Mouse (Mus musculus): ENCODE data around the gene Fam219a. TPM values are rescaled to one million over a fixed set of nuclear protein-coding genes. Genes with fewer than 3 reads are reported as not detected.
A peak's percentile ranks its signal among the peaks of the same experiment; 100 is the strongest.

Gene Fam219a
- 10 to 100 TPM; 20.1 to 24.4 TPM for total RNA-seq (2021)
- long read RNA-seq, experiment 1, transcript Fam219a-203 (6 exons, 3,357 nt) = major isoform, 8 of 13 reads
- long read RNA-seq, experiment 1, partial matches to known transcripts = 0 of 13 reads
- long read RNA-seq, experiment 1, other reads (novel, unspliced or antisense) = 4 of 13 reads
- long read RNA-seq, experiment 2, transcript Fam219a-203 (6 exons, 3,357 nt) = major isoform, 10 of 16 reads
- long read RNA-seq, experiment 2, partial matches to known transcripts = 0 of 16 reads
- long read RNA-seq, experiment 2, other reads (novel, unspliced or antisense) = 5 of 16 reads

- peak; percentile 95 to 98 for DNase-seq (ENCODE audit: low spot score in 2 of 2)
These were observed at the start of gene Fam219a, which contains the start of gene Dnaic1 for GRCm38 (mm10) chr4:41569411-41569885. Gene Fam219a (minus strand): TSS chr4:41569538. Gene Dnaic1 (plus strand): TSS chr4:41569775.

GRCm38 (mm10) chr4:41615661-41616599, 46.6 kb upstream of the Fam219a start:
- no peak for DNase-seq (ENCODE audit: low spot score in 2 of 2)

GRCm38 (mm10) chr4:41614156-41614555, 44.8 kb upstream of the Fam219a start:
- peak; percentile 82 to 86 for DNase-seq (ENCODE audit: low spot score in 2 of 2)

GRCm38 (mm10) chr4:41612166-41612565, 42.8 kb upstream of the Fam219a start:
- DNase-seq (ENCODE audit: low spot score in 2 of 2) = no peak

- no peak for DNase-seq (ENCODE audit: low spot score in 2 of 2)
These were observed 41.2 kb upstream of the Fam219a start for GRCm38 (mm10) chr4:41610594-41610980.

GRCm38 (mm10) chr4:41609681-41610593, 40.6 kb upstream of the Fam219a start:
- no peak for DNase-seq (ENCODE audit: low spot score in 2 of 2)

GRCm38 (mm10) chr4:41606784-41607183, 37.4 kb upstream of the Fam219a start:
- DNase-seq (ENCODE audit: low spot score in 2 of 2) = peak in 1 of 2 experiments; percentile 70

GRCm38 (mm10) chr4:41604476-41605396, 35.4 kb upstream of the Fam219a start:
- no peak for DNase-seq (ENCODE audit: low spot score in 2 of 2)

GRCm38 (mm10) chr4:41602818-41603217, 33.5 kb upstream of the Fam219a start:
- DNase-seq (ENCODE audit: low spot score in 2 of 2) = no peak

GRCm38 (mm10) chr4:41583353-41583752, 14.0 kb upstream of the Fam219a start:
- DNase-seq (ENCODE audit: low spot score in 2 of 2) = no peak

GRCm38 (mm10) chr4:41575914-41576313, 6.6 kb upstream of the Fam219a start:
- no peak for DNase-seq (ENCODE audit: low spot score in 2 of 2)

- DNase-seq (ENCODE audit: low spot score in 2 of 2) = no peak
These were observed 4.2 kb upstream of the Fam219a start for GRCm38 (mm10) chr4:41573492-41573891.

GRCm38 (mm10) chr4:41571490-41571889, 2.2 kb upstream of the Fam219a start:
- no peak for DNase-seq (ENCODE audit: low spot score in 2 of 2)

GRCm38 (mm10) chr4:41568682-41569410, 492 bp downstream of the Fam219a start:
- peak; percentile 27 to 47 for DNase-seq (ENCODE audit: low spot score in 2 of 2)

- no peak for DNase-seq (ENCODE audit: low spot score in 2 of 2)
These were observed 1.1 kb downstream of the Fam219a start for GRCm38 (mm10) chr4:41568239-41568638.

- no peak for DNase-seq (ENCODE audit: low spot score in 2 of 2)
These were observed 3.2 kb downstream of the Fam219a start for GRCm38 (mm10) chr4:41566123-41566522.

GRCm38 (mm10) chr4:41563297-41563696, 6.0 kb downstream of the Fam219a start:
- DNase-seq (ENCODE audit: low spot score in 2 of 2) = no peak

GRCm38 (mm10) chr4:41557092-41557491, 12.2 kb downstream of the Fam219a start:
- no peak for DNase-seq (ENCODE audit: low spot score in 2 of 2)
